Mouse (Mus musculus) adrenal gland, postnatal 0 days (tissue): ENCODE results near the gene A930033H14Rik. TPM values are rescaled to one million over a fixed set of nuclear protein-coding genes. Genes with fewer than 3 reads are reported as not detected.

Experiments
- polyA plus RNA-seq: library from polyadenylated mRNA; unstranded; fragments of >200 nt; fragmentation: Nextera tagmentation; extraction: Ambion mirVana; gene quantifications from 2 replicates; pipeline ENCODE4 v1.2.1, GENCODE M21; 2015

A930033H14Rik gene
- polyA plus RNA-seq: 0.88 and 1.8 TPM in 2 replicates

GRCm38 (mm10) chr10:69212542-69213440, at the start of gene A930033H14Rik:
TSS of gene A930033H14Rik (minus strand) at chr10:69213098.

Other genes with a start within 250 kb of the A930033H14Rik start
- 12.6 and 13.9 TPM in 2 replicates for gene Rhobtb1, start 61.7 kb downstream of the A930033H14Rik start, polyA plus RNA-seq
- gene Cdk1, start 139.8 kb upstream of the A930033H14Rik start, polyA plus RNA-seq: 189 and 231 TPM in 2 replicates
- 12.0 and 18.1 TPM in 2 replicates for gene Ank3, start 185.7 kb upstream of the A930033H14Rik start, polyA plus RNA-seq